Mouse (Mus musculus) ES-E14 (cell line): ENCODE data around the gene Ddx43.

Source experiments
- HCFC1 ChIP-seq: IDR thresholded peaks from 2 replicates; pipeline ENCODE4 v1.6.1; 2012; ENCODE audit warnings: low read length, inconsistent platforms, borderline replicate concordance; ENCODE audit not compliant: insufficient read depth
- MAFK ChIP-seq: IDR thresholded peaks from 2 replicates; pipeline ENCODE4 v1.6.1; 2014; ENCODE audit warnings: mild to moderate bottlenecking, low read depth, low read length, inconsistent platforms; ENCODE audit not compliant: insufficient read depth

DNA sequence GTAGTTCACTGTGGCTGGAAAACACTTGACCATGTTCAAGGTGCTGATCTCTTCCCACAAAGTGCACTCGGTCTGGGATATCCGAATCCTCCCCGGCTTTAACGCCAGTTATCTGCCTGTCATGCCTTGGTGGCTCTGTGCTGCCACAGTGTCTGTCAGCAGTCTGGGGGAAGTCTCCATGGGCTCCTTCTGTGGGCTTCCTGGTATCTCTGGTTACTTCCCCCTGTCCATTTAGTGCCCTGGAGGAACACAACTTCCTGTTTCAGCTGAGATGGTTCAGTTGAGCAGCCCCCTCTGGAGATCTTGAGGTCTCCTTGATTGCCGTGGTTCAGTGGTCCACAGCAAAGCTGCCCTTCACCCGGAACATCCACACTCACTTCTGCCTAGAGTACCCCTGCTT, 32.6 kb downstream of the Ddx43 start:
- TF ChIP-seq HCFC1 (no peak), MAFK (no peak)
